Mouse (Mus musculus) liver, embryonic 14.5 days (tissue): ENCODE results near the gene Nudt7. TPM values are rescaled to one million over a fixed set of nuclear protein-coding genes. Genes with fewer than 3 reads are reported as not detected.

ENCODE experiments used
- ATAC-seq: fragments of 200-750 bp; cut with Nextera tagmentation; 2 replicates; pipeline ENCODE4 v1.8.0; 2017; ENCODE audit warnings: moderate number of reproducible peaks, mild to moderate bottlenecking, moderate library complexity; ENCODE audit not compliant: insufficient read depth
- DNase-seq, 3 experiments: peaks; one replicate each; pipeline ENCODE4 v3.0.0-alpha.2; 2012 to 2013; ENCODE audit warnings: low read depth in 3 of 3, low spot score in 3 of 3
- H3K27ac ChIP-seq: fragments of 300-500 bp; sonication (generic); 2 replicates; pipeline ENCODE4 v1.5.1; 2014; ENCODE audit warnings: moderate library complexity, mild to moderate bottlenecking, control low read depth, inconsistent platforms
- H3K27me3 ChIP-seq: fragments of 300-500 bp; sonication (generic); 2 replicates; pipeline ENCODE4 v1.6.1; 2014; ENCODE audit warnings: mild to moderate bottlenecking, low read length, moderate library complexity; ENCODE audit not compliant: control insufficient read depth, insufficient read depth
- H3K36me3 ChIP-seq: fragments of 300-500 bp; sonication (generic); replicated peaks from 2 replicates; pipeline ENCODE4 v1.6.1; 2014; ENCODE audit warnings: low read depth; ENCODE audit not compliant: control insufficient read depth, insufficient read depth
- H3K4me1 ChIP-seq, 2 experiments: fragments of 200-500 bp in 1 of 2; fragments of 300-500 bp in 1 of 2; sonication (generic) in 1 of 2; replicated peaks; 2 replicates each; pipeline ENCODE4 v1.6.1; 2012 to 2014; ENCODE audit warnings: antibody characterized with exemption in 1 of 2, inconsistent platforms in 1 of 2, low read length in 1 of 2; ENCODE audit not compliant: control insufficient read depth in 2 of 2, insufficient read depth in 2 of 2
- H3K4me2 ChIP-seq: fragments of 300-500 bp; sonication (generic); 2 replicates; pipeline ENCODE4 v1.6.1; 2014; ENCODE audit warnings: low read depth, mild to moderate bottlenecking, control low read depth, moderate library complexity
- H3K4me3 ChIP-seq, 2 experiments: fragments of 200-500 bp in 1 of 2; fragments of 300-500 bp in 1 of 2; sonication (generic) in 1 of 2; 2 replicates each; pipeline ENCODE4 v1.5.1; 2012 to 2014; ENCODE audit warnings: low read depth in 2 of 2, low read length in 2 of 2, mild to moderate bottlenecking in 2 of 2, control low read depth in 1 of 2, inconsistent platforms in 1 of 2, moderate library complexity in 1 of 2; ENCODE audit not compliant: insufficient read depth in 1 of 2
- H3K9ac ChIP-seq: fragments of 300-500 bp; sonication (generic); replicated peaks from 2 replicates; pipeline ENCODE4 v1.6.1; 2014; ENCODE audit warnings: mild to moderate bottlenecking, control low read depth, moderate library complexity
- H3K9me3 ChIP-seq: fragments of 300-500 bp; sonication (generic); 2 replicates; pipeline ENCODE4 v1.6.1; 2016; ENCODE audit warnings: low read length, mixed read lengths; ENCODE audit not compliant: control insufficient read depth
- CTCF ChIP-seq: IDR thresholded peaks from 2 replicates; pipeline ENCODE4 v1.5.1; 2016; ENCODE audit warnings: antibody characterized with exemption, low read depth, control low read depth
- EP300 ChIP-seq: IDR thresholded peaks from 2 replicates; pipeline ENCODE4 v1.6.1; 2016; ENCODE audit warnings: antibody characterized with exemption, low read depth
- WGBS: fragments of 180-500 bp; shearing (Covaris S2); extraction: QIAGEN DNeasy Blood & Tissue Kit; methylation state at CpG from one replicate; pipeline ENCODE4 v1.1.7; 2014; ENCODE audit not compliant: insufficient replicate concordance; 5-methylcytosine and 5-hydroxymethylcytosine counted together
- polyA plus RNA-seq, 2 experiments: library from polyadenylated mRNA; depleted of rRNA in 1 of 2; stranded (reverse) in 1 of 2; unstranded in 1 of 2; fragments of >200 nt; fragmentation: Nextera tagmentation in 1 of 2; extraction: Ambion mirVana in 1 of 2; gene quantifications; 2 replicates each; pipeline versions ENCODE4 v1.2.1 to v1.2.3; 2012 to 2014

The Nudt7 gene
- polyA plus RNA-seq, 2 experiments = 9.0 to 18.9 TPM

DNA sequence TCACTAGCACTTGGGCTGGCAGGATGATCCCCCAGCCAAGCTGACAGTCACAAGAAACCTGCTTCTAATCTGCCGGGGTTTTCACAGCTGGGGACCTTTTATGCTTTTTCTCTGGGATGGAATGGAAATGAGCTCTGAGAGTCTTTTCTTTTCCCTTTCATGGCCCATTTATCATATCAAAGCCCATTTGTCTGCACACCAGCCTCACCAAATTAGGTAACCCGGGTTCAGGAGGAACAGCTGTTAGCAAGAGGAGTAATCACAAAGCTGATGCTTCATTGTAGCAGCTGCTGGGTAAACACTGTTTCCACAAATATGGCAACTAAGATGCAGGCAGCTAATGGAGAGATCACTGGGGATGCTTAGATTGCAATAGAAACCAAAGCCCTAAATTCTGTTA is 17.3 kb upstream of the Nudt7 start:
- H3K4me1 ChIP-seq = peaks cover 0 to 4% of the 10 kb centered on the region in 2 experiments; a peak in 1 of 4 replicates
- TF ChIP-seq CTCF (no peak), EP300 (no peak)
- H3K4me3 ChIP-seq = no peak overlapping the region
- ATAC-seq (no peak), DNase-seq (no peak)
- H3K9me3 ChIP-seq = no peaks in the 10 kb centered on the region
- WGBS = 23% methylated on average over 2 of the region's 2 CpGs
- no peaks in the 10 kb centered on the region for H3K36me3 ChIP-seq
- H3K27me3 ChIP-seq = no peaks in the 10 kb centered on the region
- H3K27ac ChIP-seq = no peak overlapping the region
- no peak overlapping the region for H3K9ac ChIP-seq
- no peak overlapping the region for H3K4me2 ChIP-seq

DNA sequence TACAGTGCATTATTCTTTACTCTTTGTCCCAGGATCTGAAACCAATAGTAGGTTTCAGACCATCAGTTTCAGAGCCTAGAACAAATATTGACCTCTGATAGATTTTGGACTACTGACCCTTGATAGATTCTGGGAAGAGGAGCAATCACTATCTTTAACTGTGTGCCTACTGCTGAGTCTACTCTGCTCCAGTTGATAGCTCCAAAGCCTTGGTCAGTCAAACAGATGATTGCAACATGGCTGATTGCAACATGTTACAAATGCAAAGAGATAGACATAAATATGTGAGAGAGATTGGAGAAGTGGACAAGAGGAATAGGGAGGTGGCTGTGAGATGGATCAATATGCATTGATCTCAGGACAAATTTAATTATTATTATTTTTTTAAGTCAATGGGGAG is 15.9 kb upstream of the Nudt7 start:
- H3K36me3 ChIP-seq = no peaks in the 10 kb centered on the region
- H3K27ac ChIP-seq = no peak overlapping the region
- ATAC-seq = peak; percentile 85
- peaks cover 0 to 4% of the 10 kb centered on the region in 2 experiments; a peak in 1 of 4 replicates for H3K4me1 ChIP-seq
- H3K27me3 ChIP-seq = no peaks in the 10 kb centered on the region
- H3K9me3 ChIP-seq = no peaks in the 10 kb centered on the region
- peak; percentile 24 to 48 (median 35) for DNase-seq
- TF ChIP-seq CTCF = no peak
- TF ChIP-seq EP300 = no peak
- H3K4me3 ChIP-seq = no peak overlapping the region
- H3K9ac ChIP-seq = no peak overlapping the region
- H3K4me2 ChIP-seq = no peak overlapping the region

DNA sequence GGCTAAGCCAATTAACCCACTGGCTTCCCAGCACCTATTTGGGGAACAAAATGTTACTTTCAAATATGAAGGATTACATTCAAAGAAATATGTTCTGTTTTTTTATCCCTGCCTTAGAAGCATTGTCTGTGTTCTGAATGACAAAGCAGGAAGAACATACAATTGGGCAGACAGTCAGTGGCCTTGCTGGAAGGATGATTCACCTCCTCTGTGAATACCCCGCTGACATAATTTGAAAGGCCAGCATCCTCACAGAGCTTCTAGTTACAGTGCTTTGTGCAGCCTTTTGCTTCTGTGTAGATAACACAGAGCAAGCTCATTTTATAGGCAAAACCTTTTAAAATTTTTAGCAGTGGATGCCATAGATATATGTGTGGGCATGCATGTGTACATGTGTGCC is 11.6 kb upstream of the Nudt7 start:
- H3K4me3 ChIP-seq = no peak overlapping the region
- DNase-seq (no peak), ATAC-seq (no peak)
- no peaks in the 10 kb centered on the region; a peak in 1 of 4 replicates for H3K4me1 ChIP-seq
- H3K27ac ChIP-seq = no peak overlapping the region
- H3K9me3 ChIP-seq = no peaks in the 10 kb centered on the region
- 74% methylated on average over 1 of the region's 1 CpGs for WGBS
- no peaks in the 10 kb centered on the region for H3K27me3 ChIP-seq
- no peak overlapping the region for H3K4me2 ChIP-seq
- no peak overlapping the region for H3K9ac ChIP-seq
- TF ChIP-seq CTCF (no peak), EP300 (no peak)
- H3K36me3 ChIP-seq = no peaks in the 10 kb centered on the region

DNA sequence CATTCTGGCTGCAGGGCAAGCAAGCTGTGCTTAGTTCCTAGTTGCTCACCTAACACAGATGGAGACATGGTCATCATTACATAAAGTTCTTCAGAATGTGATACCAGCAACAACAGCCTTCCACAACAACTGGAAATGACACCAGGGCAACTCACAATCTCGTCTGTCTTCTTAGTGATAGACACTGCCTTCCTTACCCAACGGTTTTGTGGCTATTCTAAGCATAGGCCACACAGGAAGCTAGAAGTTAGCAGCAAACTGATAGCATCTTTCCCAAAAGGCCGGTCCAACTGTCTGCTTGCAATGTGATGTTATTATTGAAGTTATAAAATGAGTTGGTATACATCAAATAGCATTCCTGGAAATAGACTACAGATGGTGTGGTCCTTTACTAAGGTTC is 9.7 kb upstream of the Nudt7 start:
- no peak for DNase-seq
- no peak for ATAC-seq
- Histone ChIP-seq H3K9ac (no peak overlapping the region), H3K9me3 (no peaks in the 10 kb centered on the region), H3K4me3 (no peak overlapping the region), H3K27ac (no peak overlapping the region), H3K27me3 (no peaks in the 10 kb centered on the region), H3K36me3 (no peaks in the 10 kb centered on the region), H3K4me1 (no peaks in the 10 kb centered on the region), H3K4me2 (no peak overlapping the region)
- TF ChIP-seq EP300 = no peak
- TF ChIP-seq CTCF = no peak
- WGBS = 7% methylated on average over 3 of the region's 3 CpGs

DNA sequence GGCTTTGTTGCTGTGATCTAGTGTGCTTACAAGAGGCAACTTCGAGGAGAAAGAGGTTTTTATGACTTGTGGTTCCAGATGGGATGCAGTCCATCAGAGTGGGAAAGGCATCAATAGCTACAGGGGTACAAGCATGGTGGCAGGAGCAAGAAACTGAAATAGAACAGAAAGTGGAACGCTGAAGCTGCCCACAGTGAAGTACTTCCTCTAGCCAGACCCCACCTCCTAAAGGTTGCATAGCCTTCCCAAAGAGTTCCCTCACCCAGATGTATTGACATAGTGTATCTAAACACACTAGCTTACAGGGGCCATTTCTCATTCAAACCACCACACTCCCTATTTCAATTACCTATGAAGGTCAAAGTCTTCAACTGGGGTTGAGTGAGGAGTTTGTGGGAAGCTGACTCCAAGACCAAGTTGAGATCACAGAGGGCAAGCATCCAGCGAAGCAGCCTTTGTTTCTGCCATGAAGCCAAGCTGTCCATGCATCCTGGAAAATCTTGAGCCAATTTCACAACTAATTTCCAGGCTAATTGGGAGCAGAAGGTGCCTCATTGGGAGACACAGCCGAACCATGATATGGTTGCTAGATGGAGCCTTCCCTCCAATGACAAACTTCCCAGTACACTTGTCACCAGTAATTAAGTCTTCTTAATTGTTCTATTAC is 9.1 kb upstream of the Nudt7 start:
- Histone ChIP-seq H3K4me1 (no peaks in the 10 kb centered on the region), H3K36me3 (no peaks in the 10 kb centered on the region), H3K4me3 (no peak overlapping the region), H3K27me3 (no peaks in the 10 kb centered on the region), H3K9ac (no peak overlapping the region), H3K9me3 (no peaks in the 10 kb centered on the region), H3K4me2 (no peak overlapping the region), H3K27ac (no peak overlapping the region)
- WGBS = 37% methylated on average over 4 of the region's 4 CpGs
- no peak for TF ChIP-seq CTCF
- TF ChIP-seq EP300 = no peak
- ATAC-seq = no peak
- DNase-seq = no peak
